17 mouse cellular contexts compared by ENCODE assay signal in the genomic region with DNA sequence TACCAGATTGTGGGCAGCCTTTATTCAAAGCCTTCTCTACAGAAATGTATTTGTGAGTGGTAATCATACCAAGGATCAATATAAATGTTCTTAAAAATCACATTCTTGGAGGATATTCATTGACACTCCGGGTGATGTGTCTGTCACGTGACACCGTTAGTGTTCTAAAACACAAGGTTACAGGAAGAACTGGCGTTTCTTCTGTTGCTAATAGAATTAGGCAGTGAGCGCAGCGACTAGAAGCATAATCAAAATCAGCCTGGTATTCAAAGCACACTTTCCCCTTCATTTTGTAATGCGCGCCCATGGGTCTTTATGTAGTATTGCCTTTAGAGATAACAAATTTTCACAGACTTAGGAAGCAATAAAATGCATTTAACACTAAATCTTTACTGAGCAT.
"Had no signal": no experiment of that assay in that cellular context is flagged by ENCODE, and none has a peak within 500 bp of the region (broad histone marks: within the 10 kb centered on the region; RNA-seq: fewer than 3 reads in every experiment).

No protein-coding gene starts in this region.

- ATAC-seq: liver, postnatal 0 days; lung, postnatal 0 days had no signal

- H3K9ac ChIP-seq: limb, embryonic 12.5 days; limb, embryonic 15.5 days; liver, embryonic 14.5 days; liver, postnatal 0 days; lung, embryonic 14.5 days; midbrain, embryonic 12.5 days had no signal

- H3K27me3 ChIP-seq: megakaryocyte, embryonic 14.5 days; midbrain, embryonic 12.5 days had no signal

- H3K9me3 ChIP-seq: limb, embryonic 12.5 days; limb, embryonic 15.5 days; midbrain, embryonic 12.5 days had no signal

- H3K4me2 ChIP-seq: limb, embryonic 12.5 days; limb, embryonic 15.5 days; liver, embryonic 11.5 days; lung, embryonic 14.5 days; midbrain, embryonic 12.5 days had no signal

- H3K4me1 ChIP-seq: limb, embryonic 12.5 days; limb, embryonic 15.5 days; megakaryocyte, embryonic 14.5 days had no signal

- H3K36me3 ChIP-seq: limb, embryonic 12.5 days; limb, embryonic 15.5 days; midbrain, embryonic 12.5 days had no signal

- H3K4me3 ChIP-seq: limb, embryonic 12.5 days; limb, embryonic 15.5 days; megakaryocyte, embryonic 14.5 days; midbrain, embryonic 12.5 days had no signal

- H3K27ac ChIP-seq: limb, embryonic 12.5 days; limb, embryonic 15.5 days; liver, embryonic 14.5 days; midbrain, embryonic 12.5 days had no signal

- DNase-seq: kidney, adult 18-20 months; kidney, adult 9 months; kidney, postnatal 14 days; kidney, postnatal 4 days; left cerebral cortex, postnatal 4 days; liver, postnatal 0 days; lung, embryonic 14.5 days; retina, postnatal 1 day; thymus, adult 18-20 months; thymus, postnatal 36 days had no signal
